Mouse (Mus musculus) limb, embryonic 11.5 days (tissue): ENCODE results near the gene Chst14. TPM values are rescaled to one million over a fixed set of nuclear protein-coding genes. Genes with fewer than 3 reads are reported as not detected.

ENCODE experiments used
- ATAC-seq: fragments of 200-750 bp; cut with Nextera tagmentation; 2 replicates; pipeline ENCODE4 v1.8.0; 2017; ENCODE audit warnings: low read depth; ENCODE audit not compliant: insufficient number of reproducible peaks, low FRiP score, low TSS enrichment
- DNase-seq: peaks from one replicate; pipeline ENCODE4 v3.0.0-alpha.2; 2015; ENCODE audit warnings: low spot score
- H3K27ac ChIP-seq: fragments of 300-500 bp; sonication (generic); replicated peaks from 2 replicates; pipeline ENCODE4 v1.5.1; 2014; ENCODE audit warnings: low read depth, mild to moderate bottlenecking, low read length
- H3K27me3 ChIP-seq: fragments of 300-500 bp; sonication (generic); 2 replicates; pipeline ENCODE4 v1.6.1; 2014; ENCODE audit warnings: mild to moderate bottlenecking, low read length, mixed read lengths; ENCODE audit not compliant: control insufficient read depth, insufficient read depth
- H3K36me3 ChIP-seq: fragments of 300-500 bp; sonication (generic); 2 replicates; pipeline ENCODE4 v1.6.1; 2014; ENCODE audit warnings: mild to moderate bottlenecking, low read length, moderate library complexity, mixed read lengths; ENCODE audit not compliant: control insufficient read depth, insufficient read depth
- H3K4me1 ChIP-seq: fragments of 300-500 bp; sonication (generic); 2 replicates; pipeline ENCODE4 v1.6.1; 2014; ENCODE audit warnings: low read length, mixed read lengths; ENCODE audit not compliant: control insufficient read depth, insufficient read depth
- H3K4me2 ChIP-seq: fragments of 300-500 bp; sonication (generic); 2 replicates; pipeline ENCODE4 v1.6.1; 2014; ENCODE audit warnings: low read depth, mild to moderate bottlenecking, moderate library complexity; ENCODE audit not compliant: severe bottlenecking
- H3K4me3 ChIP-seq: fragments of 300-500 bp; sonication (generic); 2 replicates; pipeline ENCODE4 v1.5.1; 2014; ENCODE audit warnings: low read depth, low read length
- H3K9ac ChIP-seq: fragments of 300-500 bp; sonication (generic); 2 replicates; pipeline ENCODE4 v1.6.1; 2014; ENCODE audit warnings: mild to moderate bottlenecking, low read length
- H3K9me3 ChIP-seq: fragments of 300-500 bp; sonication (generic); 2 replicates; pipeline ENCODE4 v1.6.1; 2016; ENCODE audit warnings: low read length; ENCODE audit not compliant: control insufficient read depth
- WGBS: fragments of 180-500 bp; shearing (Covaris S2); extraction: QIAGEN DNeasy Blood & Tissue Kit; methylation state at CpG from one replicate; pipeline ENCODE4 v1.1.7; 2014; 5-methylcytosine and 5-hydroxymethylcytosine counted together
- polyA plus RNA-seq: library from polyadenylated mRNA; unstranded; fragments of >200 nt; fragmentation: Nextera tagmentation; extraction: Ambion mirVana; gene quantifications from 2 replicates; pipeline ENCODE4 v1.2.1, GENCODE M21; 2014

Gene Chst14
- polyA plus RNA-seq, 1 experiment from 2014 or later, result 34.9 TPM

DNA sequence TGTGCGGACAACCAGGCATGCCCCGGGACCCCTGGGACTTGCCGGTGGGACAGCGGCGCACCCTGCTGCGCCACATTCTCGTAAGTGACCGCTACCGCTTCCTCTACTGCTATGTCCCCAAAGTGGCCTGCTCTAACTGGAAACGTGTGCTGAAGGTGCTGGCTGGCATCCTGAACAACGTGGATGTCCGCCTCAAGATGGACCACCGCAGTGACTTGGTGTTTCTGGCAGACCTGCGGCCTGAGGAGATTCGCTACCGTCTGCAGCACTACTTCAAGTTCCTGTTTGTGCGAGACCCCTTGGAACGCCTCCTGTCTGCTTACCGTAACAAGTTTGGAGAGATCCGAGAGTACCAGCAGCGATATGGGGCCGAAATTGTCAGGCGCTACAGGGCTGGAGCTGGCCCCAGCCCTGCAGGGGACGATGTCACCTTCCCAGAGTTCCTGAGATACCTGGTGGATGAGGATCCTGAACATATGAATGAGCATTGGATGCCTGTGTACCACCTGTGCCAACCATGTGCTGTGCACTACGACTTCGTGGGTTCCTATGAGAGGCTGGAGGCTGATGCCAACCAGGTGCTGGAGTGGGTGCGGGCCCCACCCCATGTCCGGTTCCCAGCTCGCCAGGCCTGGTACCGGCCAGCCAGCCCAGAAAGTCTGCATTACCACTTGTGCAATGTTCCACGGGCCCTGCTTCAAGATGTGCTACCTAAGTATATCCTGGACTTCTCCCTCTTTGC lies 873 bp downstream of the Chst14 start:
- no peak for DNase-seq
- WGBS, result 27% methylated on average over 31 of the region's 31 CpGs
- H3K4me3 ChIP-seq, result peak overlapping the region; percentile 81
- H3K36me3 ChIP-seq, result peaks cover 5% of the 10 kb centered on the region
- H3K9me3 ChIP-seq, result no peaks in the 10 kb centered on the region
- H3K4me1 ChIP-seq, result peaks cover 19% of the 10 kb centered on the region
- peak overlapping the region; percentile 70; the same call in 1 of the 2 replicates for H3K27ac ChIP-seq
- H3K27me3 ChIP-seq, result no peaks in the 10 kb centered on the region
- peak overlapping the region; percentile 70 for H3K4me2 ChIP-seq
- no peak for ATAC-seq
- H3K9ac ChIP-seq, result peak overlapping the region; percentile 89

- no peaks in the 10 kb centered on the region for H3K9me3 ChIP-seq
- H3K4me1 ChIP-seq, result no peaks in the 10 kb centered on the region
- whole genome bisulfite sequencing, result 83% methylated on average over 7 of the region's 7 CpGs
These were observed 15.0 kb downstream of the Chst14 start for GRCm38 (mm10) chr2:118941341-118941740.

DNA sequence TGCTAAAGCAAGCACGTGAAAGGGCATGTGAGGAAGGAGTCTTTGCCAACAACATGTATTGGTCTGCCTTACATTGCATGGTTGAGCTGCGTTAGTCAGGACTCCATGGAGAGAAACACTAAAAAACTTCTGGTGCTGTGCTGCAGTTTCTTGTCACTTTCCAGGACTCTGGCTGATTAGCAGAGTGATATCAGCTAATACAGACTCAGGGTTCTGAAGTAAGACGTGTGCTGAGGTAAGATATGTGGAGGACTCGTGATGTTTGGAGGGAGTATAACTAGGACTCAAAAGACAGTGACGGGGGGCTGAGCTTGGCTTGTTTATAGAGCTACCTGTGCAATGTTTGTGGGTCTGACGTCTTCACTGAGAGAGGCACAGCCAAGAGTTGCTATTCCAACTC lies 16.9 kb downstream of the Chst14 start:
- no peak for DNase-seq
- H3K27me3 ChIP-seq, result no peaks in the 10 kb centered on the region
- H3K4me2 ChIP-seq, result no peak overlapping the region
- no peak overlapping the region for H3K27ac ChIP-seq
- no peaks in the 10 kb centered on the region for H3K36me3 ChIP-seq
- H3K4me3 ChIP-seq, result no peak overlapping the region
- no peak for ATAC-seq
- H3K4me1 ChIP-seq, result no peaks in the 10 kb centered on the region
- 91% methylated on average over 6 of the region's 6 CpGs for WGBS
- H3K9ac ChIP-seq, result no peak overlapping the region
- H3K9me3 ChIP-seq, result no peaks in the 10 kb centered on the region

More at GRCm38 (mm10) chr2:118941341-118941740, 15.0 kb downstream of the Chst14 start:
- no peaks in the 10 kb centered on the region for H3K27me3 ChIP-seq
- DNase-seq (no peak), ATAC-seq (no peak)
- no peak overlapping the region for H3K9ac ChIP-seq
- no peak overlapping the region for H3K4me3 ChIP-seq
- H3K36me3 ChIP-seq, result no peaks in the 10 kb centered on the region
- no peak overlapping the region for H3K27ac ChIP-seq
- no peak overlapping the region for H3K4me2 ChIP-seq

GRCm38 (mm10) chr2:118948818-118949217 lies 22.5 kb downstream of the Chst14 start:
- no peaks in the 10 kb centered on the region for H3K9me3 ChIP-seq
- H3K9ac ChIP-seq, result no peak overlapping the region
- H3K27ac ChIP-seq, result no peak overlapping the region
- H3K27me3 ChIP-seq, result no peaks in the 10 kb centered on the region
- no peaks in the 10 kb centered on the region for H3K36me3 ChIP-seq
- no peak overlapping the region for H3K4me2 ChIP-seq
- H3K4me1 ChIP-seq, result no peaks in the 10 kb centered on the region
- ATAC-seq (no peak), DNase-seq (no peak)
- WGBS, result 78% methylated on average over 4 of the region's 4 CpGs
- no peak overlapping the region for H3K4me3 ChIP-seq

GRCm38 (mm10) chr2:118949699-118950098 lies 23.4 kb downstream of the Chst14 start:
- no peak for ATAC-seq
- H3K27me3 ChIP-seq, result no peaks in the 10 kb centered on the region
- H3K9ac ChIP-seq, result no peak overlapping the region
- DNase-seq, result no peak
- H3K4me1 ChIP-seq, result no peaks in the 10 kb centered on the region
- no peak overlapping the region for H3K4me2 ChIP-seq
- H3K27ac ChIP-seq, result no peak overlapping the region
- H3K4me3 ChIP-seq, result no peak overlapping the region
- H3K9me3 ChIP-seq, result no peaks in the 10 kb centered on the region
- H3K36me3 ChIP-seq, result no peaks in the 10 kb centered on the region
- whole genome bisulfite sequencing, result 58% methylated on average over 3 of the region's 3 CpGs

DNA sequence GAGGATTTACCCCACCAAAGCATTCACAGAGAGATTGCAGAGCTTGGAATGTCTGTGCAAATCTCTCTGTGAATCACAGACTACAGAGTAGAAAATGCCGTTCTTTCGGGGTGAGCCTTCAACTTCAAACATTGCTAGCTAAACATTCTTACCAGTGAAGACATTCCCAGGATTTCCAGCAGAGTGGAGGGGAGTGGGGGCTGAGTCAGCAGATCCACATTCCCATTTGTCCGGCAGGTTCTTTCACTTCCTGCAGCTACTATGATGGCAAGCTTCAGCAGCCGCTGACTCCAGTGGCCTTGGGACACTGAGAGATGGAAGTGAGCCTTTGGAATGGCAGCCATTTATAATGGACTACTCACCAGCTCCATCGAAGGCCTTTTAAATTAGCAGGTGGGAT lies 30.2 kb downstream of the Chst14 start:
- Histone ChIP-seq H3K4me2 (no peak overlapping the region), H3K27me3 (no peaks in the 10 kb centered on the region), H3K4me1 (no peaks in the 10 kb centered on the region), H3K36me3 (no peaks in the 10 kb centered on the region), H3K9ac (no peak overlapping the region), H3K27ac (no peak overlapping the region), H3K9me3 (no peaks in the 10 kb centered on the region), H3K4me3 (no peak overlapping the region)
- ATAC-seq (no peak), DNase-seq (no peak)
- 88% methylated on average over 5 of the region's 5 CpGs for WGBS

- H3K9me3 ChIP-seq, result no peaks in the 10 kb centered on the region
- no peak overlapping the region for H3K27ac ChIP-seq
- ATAC-seq (no peak), DNase-seq (no peak)
- no peaks in the 10 kb centered on the region for H3K27me3 ChIP-seq
- no peak overlapping the region for H3K9ac ChIP-seq
- no peaks in the 10 kb centered on the region for H3K4me1 ChIP-seq
- no peak overlapping the region for H3K4me2 ChIP-seq
- 19% methylated on average over 2 of the region's 2 CpGs for WGBS
- H3K36me3 ChIP-seq, result no peaks in the 10 kb centered on the region
- H3K4me3 ChIP-seq, result no peak overlapping the region
These were observed 33.3 kb downstream of the Chst14 start for GRCm38 (mm10) chr2:118959644-118960043.

DNA sequence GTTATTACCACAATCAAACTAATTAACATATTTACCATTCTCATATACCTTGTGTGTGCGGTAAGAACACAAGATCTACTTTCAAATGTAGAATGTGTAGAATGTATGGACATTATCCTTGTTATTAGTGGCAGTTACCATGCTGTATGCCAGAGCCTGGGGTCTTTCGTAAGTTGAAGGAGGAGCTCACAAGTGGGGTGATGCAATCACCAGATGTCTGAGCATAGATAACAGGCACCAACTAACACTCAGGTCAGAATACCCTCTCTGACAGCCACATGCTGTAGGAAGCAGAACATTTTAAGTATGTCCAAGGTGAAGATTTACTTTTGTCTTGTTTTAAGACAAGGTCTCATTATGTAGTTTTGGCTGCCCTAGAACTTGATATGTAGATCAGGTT lies 34.1 kb downstream of the Chst14 start:
- no peak overlapping the region for H3K4me2 ChIP-seq
- no peak overlapping the region for H3K4me3 ChIP-seq
- DNase-seq (no peak), ATAC-seq (no peak)
- no peaks in the 10 kb centered on the region for H3K4me1 ChIP-seq
- no peak overlapping the region for H3K27ac ChIP-seq
- H3K9me3 ChIP-seq, result no peaks in the 10 kb centered on the region
- WGBS, result 95% methylated on average over 2 of the region's 2 CpGs
- H3K27me3 ChIP-seq, result no peaks in the 10 kb centered on the region
- H3K9ac ChIP-seq, result no peak overlapping the region
- H3K36me3 ChIP-seq, result no peaks in the 10 kb centered on the region

DNA sequence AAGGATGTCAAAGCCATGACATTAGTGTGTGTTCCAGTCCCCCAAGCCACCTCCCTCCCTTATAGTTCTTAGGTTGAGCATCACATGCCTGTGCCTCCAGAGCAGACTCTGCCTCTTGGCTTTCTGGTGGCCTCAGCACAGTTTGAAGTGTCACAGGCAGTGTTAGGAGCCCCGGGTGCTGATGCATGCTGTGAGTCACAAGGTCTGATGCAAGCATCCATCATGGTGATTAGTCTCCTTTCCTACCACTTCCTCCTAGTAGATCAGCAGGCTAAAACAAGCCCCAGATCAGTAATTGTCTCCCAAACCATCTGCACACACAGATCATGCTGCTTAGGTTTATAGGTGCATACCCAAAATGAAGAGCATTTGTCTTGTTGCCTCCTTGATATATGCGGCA lies 35.2 kb downstream of the Chst14 start:
- Histone ChIP-seq H3K9me3 (no peaks in the 10 kb centered on the region), H3K27me3 (no peaks in the 10 kb centered on the region), H3K27ac (no peak overlapping the region), H3K4me3 (no peak overlapping the region), H3K9ac (no peak overlapping the region), H3K4me1 (no peaks in the 10 kb centered on the region), H3K36me3 (no peaks in the 10 kb centered on the region), H3K4me2 (no peak overlapping the region)
- DNase-seq (no peak), ATAC-seq (no peak)
- 43% methylated on average over 2 of the region's 2 CpGs for WGBS
